Mouse (Mus musculus) ES-E14 (cell line): Measurements from ENCODE around the gene Mipol1. TPM values are rescaled to one million over a fixed set of nuclear protein-coding genes. Genes with fewer than 3 reads are reported as not detected.

Experiments used
- DNase-seq: peaks from one replicate; pipeline ENCODE4 v3.0.0-alpha.2; 2013; ENCODE audit warnings: low read depth, low spot score
- H3K27ac ChIP-seq: 2 replicates; pipeline ENCODE4 v1.5.1; 2012; ENCODE audit warnings: low read depth, mild to moderate bottlenecking, low read length, moderate library complexity, mixed read lengths; ENCODE audit not compliant: poor library complexity, insufficient read depth, severe bottlenecking
- H3K36me3 ChIP-seq: 2 replicates; pipeline ENCODE4 v1.6.1; 2012; ENCODE audit warnings: mild to moderate bottlenecking, low read length, moderate library complexity, mixed read lengths; ENCODE audit not compliant: control insufficient read depth, poor library complexity, insufficient read depth, severe bottlenecking
- H3K4me1 ChIP-seq, 2 experiments: fragments of 150-350 bp in 1 of 2; sonication (generic) in 1 of 2; 2 replicates each; pipeline ENCODE4 v1.6.1; 2012; ENCODE audit warnings: low read length in 2 of 2, mild to moderate bottlenecking in 1 of 2, mixed read lengths in 1 of 2; ENCODE audit not compliant: control insufficient read depth in 2 of 2, insufficient read depth in 2 of 2, poor library complexity in 1 of 2
- H3K4me3 ChIP-seq, 2 experiments: fragments of 150-350 bp in 1 of 2; sonication (generic) in 1 of 2; 2 replicates each; pipeline ENCODE4 v1.5.1; 2012; ENCODE audit warnings: low read length in 2 of 2, low read depth in 1 of 2, mild to moderate bottlenecking in 1 of 2, mixed read lengths in 1 of 2; ENCODE audit not compliant: insufficient read depth in 1 of 2, poor library complexity in 1 of 2, severe bottlenecking in 1 of 2
- H3K9ac ChIP-seq: 2 replicates; pipeline ENCODE4 v1.6.1; 2012; ENCODE audit warnings: low read depth, mild to moderate bottlenecking, low read length, mixed read lengths; ENCODE audit not compliant: poor library complexity, insufficient read depth, severe bottlenecking
- H3K9me3 ChIP-seq: fragments of 150-350 bp; sonication (generic); 2 replicates; pipeline ENCODE4 v1.6.1; 2012; ENCODE audit warnings: low read depth, mild to moderate bottlenecking, low read length; ENCODE audit not compliant: control insufficient read depth, insufficient read depth
- CHD2 ChIP-seq: IDR thresholded peaks from 2 replicates; pipeline ENCODE4 v1.6.1; 2014; ENCODE audit warnings: mild to moderate bottlenecking, low read depth, low read length, inconsistent platforms
- HCFC1 ChIP-seq: IDR thresholded peaks from 2 replicates; pipeline ENCODE4 v1.6.1; 2012; ENCODE audit warnings: low read length, inconsistent platforms, borderline replicate concordance; ENCODE audit not compliant: insufficient read depth
- MAFK ChIP-seq: IDR thresholded peaks from 2 replicates; pipeline ENCODE4 v1.6.1; 2014; ENCODE audit warnings: mild to moderate bottlenecking, low read depth, low read length, inconsistent platforms; ENCODE audit not compliant: insufficient read depth
- ZC3H11A ChIP-seq: IDR thresholded peaks from 2 replicates; pipeline ENCODE4 v1.6.1; 2012; ENCODE audit warnings: low read depth, mild to moderate bottlenecking, inconsistent platforms, low read length, borderline replicate concordance
- ZNF384 ChIP-seq: IDR thresholded peaks from 2 replicates; pipeline ENCODE4 v1.6.1; 2012; ENCODE audit warnings: low read depth, low read length, inconsistent platforms
- in situ Hi-C, 2 experiments: fragments of 600-800 bp; cut with MboI; formaldehyde crosslinking; loops; one replicate each; pipeline ENCODE4 v1.15.1; 2025; ENCODE audit warnings: low sequenced_read_pairs in 2 of 2, inconsistent platforms in 1 of 2; ENCODE audit not compliant: unreplicated experiment in 2 of 2
- total RNA-seq: library from RNA; depleted of rRNA; stranded (reverse); fragments of 300-350 nt; gene quantifications from 2 replicates; pipeline ENCODE4 v1.2.3, GENCODE M21; 2012

The Mipol1 gene
- total RNA-seq, 1 experiment, result 8.2 TPM

GRCm38 (mm10) chr12:57399547-57399946 is 169.3 kb downstream of the Mipol1 start:
- Histone ChIP-seq H3K27ac (no peak overlapping the region), H3K4me3 (no peak overlapping the region), H3K9ac (no peak overlapping the region), H3K9me3 (no peaks in the 10 kb centered on the region), H3K36me3 (no peaks in the 10 kb centered on the region), H3K4me1 (no peaks in the 10 kb centered on the region)
- TF ChIP-seq HCFC1 (no peak), CHD2 (no peak), MAFK (no peak), ZNF384 (no peak), ZC3H11A (no peak)
- in situ Hi-C loops, result no loop called here
- DNase-seq, result no peak

- no peak for DNase-seq
- no peak for TF ChIP-seq CHD2
- no peak for TF ChIP-seq HCFC1
- no peak for TF ChIP-seq ZNF384
- no peak for TF ChIP-seq ZC3H11A
- TF ChIP-seq MAFK, result no peak
- in situ Hi-C loops, result no loop called here
Observed at GRCm38 (mm10) chr12:57400186-57400585, 170.0 kb downstream of the Mipol1 start.

GRCm38 (mm10) chr12:57401126-57401525 is 170.9 kb downstream of the Mipol1 start:
- Histone ChIP-seq H3K4me1 (no peaks in the 10 kb centered on the region), H3K36me3 (no peaks in the 10 kb centered on the region), H3K4me3 (no peak overlapping the region), H3K9ac (no peak overlapping the region), H3K27ac (no peak overlapping the region), H3K9me3 (no peaks in the 10 kb centered on the region)
- in situ Hi-C loops, result no loop called here
- DNase-seq, result no peak
- TF ChIP-seq MAFK (no peak), CHD2 (no peak), ZC3H11A (no peak), ZNF384 (no peak)

More at GRCm38 (mm10) chr12:57400186-57400585, 170.0 kb downstream of the Mipol1 start:
- no peaks in the 10 kb centered on the region for H3K36me3 ChIP-seq
- H3K4me3 ChIP-seq, result no peak overlapping the region
- no peaks in the 10 kb centered on the region for H3K9me3 ChIP-seq
- H3K9ac ChIP-seq, result no peak overlapping the region
- H3K4me1 ChIP-seq, result no peaks in the 10 kb centered on the region
- no peak overlapping the region for H3K27ac ChIP-seq

GRCm38 (mm10) chr12:57402360-57402759 is 172.1 kb downstream of the Mipol1 start:
- in situ Hi-C loops, result no loop called here
- DNase-seq, result no peak
- TF ChIP-seq CHD2 (no peak), HCFC1 (no peak), ZNF384 (no peak), ZC3H11A (no peak), MAFK (no peak)

GRCm38 (mm10) chr12:57409976-57410375 is 179.7 kb downstream of the Mipol1 start:
- Histone ChIP-seq H3K36me3 (no peaks in the 10 kb centered on the region), H3K4me3 (no peak overlapping the region), H3K9ac (no peak overlapping the region), H3K9me3 (no peaks in the 10 kb centered on the region), H3K4me1 (no peaks in the 10 kb centered on the region), H3K27ac (no peak overlapping the region)
- no peak for TF ChIP-seq MAFK
- no peak for TF ChIP-seq HCFC1
- TF ChIP-seq ZNF384, result no peak
- TF ChIP-seq ZC3H11A, result no peak
- no peak for TF ChIP-seq CHD2
- in situ Hi-C loops, result no loop called here
- no peak for DNase-seq

More at GRCm38 (mm10) chr12:57402360-57402759, 172.1 kb downstream of the Mipol1 start:
- Histone ChIP-seq H3K4me1 (no peaks in the 10 kb centered on the region), H3K9ac (no peak overlapping the region), H3K36me3 (no peaks in the 10 kb centered on the region), H3K4me3 (no peak overlapping the region), H3K9me3 (no peaks in the 10 kb centered on the region), H3K27ac (no peak overlapping the region)
